Mouse (Mus musculus) thymus, adult 2 months (tissue): ENCODE data around the gene Gm4952.

Experiments used
- CTCF ChIP-seq: fragments of 200-500 bp; IDR thresholded peaks from 2 replicates; pipeline ENCODE4 v1.5.1; 2012; ENCODE audit warnings: mild to moderate bottlenecking, control low read depth, low read length, moderate library complexity, borderline replicate concordance; ENCODE audit not compliant: control insufficient read depth, poor library complexity, insufficient read depth; ENCODE audit errors: extremely low read depth
- POLR2A ChIP-seq: fragments of 200-500 bp; IDR thresholded peaks from 2 replicates; pipeline ENCODE4 v1.6.1; 2012; ENCODE audit warnings: mild to moderate bottlenecking, low read length, control low read depth, moderate library complexity; ENCODE audit not compliant: control insufficient read depth, poor library complexity, insufficient read depth; ENCODE audit errors: extremely low read depth

- TF ChIP-seq POLR2A (no peak), CTCF (no peak)
These were observed 13.9 kb downstream of the Gm4952 start for GRCm38 (mm10) chr19:12613646-12614045.
